Mouse (Mus musculus): ENCODE measurements around the gene Plscr3. TPM values are rescaled to one million over a fixed set of nuclear protein-coding genes. Genes with fewer than 3 reads are reported as not detected.

The Plscr3 gene
- polyA plus RNA-seq, 1 experiment from 2014 or later = 44.3 TPM

- under 1% methylated on average over 60 of the region's 60 CpGs for whole genome bisulfite sequencing
- peak overlapping the region; percentile 70; the same call in 1 of the 2 replicates for H3K27ac ChIP-seq (ENCODE audit: low read depth, low read length)
- peak; percentile 33 for ATAC-seq
- H3K4me3 ChIP-seq (ENCODE audit: low read depth, low read length) = peak overlapping the region; percentile 56
- H3K4me2 ChIP-seq (ENCODE audit: low read length) = peak overlapping the region; percentile 98
- H3K36me3 ChIP-seq (ENCODE audit: control insufficient read depth, insufficient read depth, low read length) = no peaks in the 10 kb centered on the region
- H3K9ac ChIP-seq (ENCODE audit: low read length) = peak overlapping the region; percentile 75
- peak; percentile 76 for DNase-seq (ENCODE audit: low spot score)
- H3K4me1 ChIP-seq (ENCODE audit: control insufficient read depth, insufficient read depth, low read length) = peaks cover 43% of the 10 kb centered on the region
- peaks cover 27% of the 10 kb centered on the region for H3K27me3 ChIP-seq (replicated peaks; ENCODE audit: control insufficient read depth, insufficient read depth, low read length)
- H3K9me3 ChIP-seq (replicated peaks; ENCODE audit: control insufficient read depth, low read length) = no peaks in the 10 kb centered on the region
These were observed 42.2 kb upstream of the Plscr3 start for GRCm38 (mm10) chr11:69803786-69804651.

- no peak overlapping the region; the same call in 1 of the 2 replicates for H3K4me3 ChIP-seq (ENCODE audit: low read depth, low read length)
- H3K9ac ChIP-seq (ENCODE audit: low read length) = peak overlapping the region; percentile 25; the same call in 1 of the 2 replicates
- ATAC-seq = no peak
- peak overlapping the region; percentile 98; the same call in 1 of the 2 replicates for H3K4me2 ChIP-seq (ENCODE audit: low read length)
- no peaks in the 10 kb centered on the region for H3K9me3 ChIP-seq (replicated peaks; ENCODE audit: control insufficient read depth, low read length)
- peak; percentile 20 for DNase-seq (ENCODE audit: low spot score)
- no peaks in the 10 kb centered on the region for H3K36me3 ChIP-seq (ENCODE audit: control insufficient read depth, insufficient read depth, low read length)
- WGBS = 5% methylated on average over 12 of the region's 12 CpGs
- no peak overlapping the region for H3K27ac ChIP-seq (ENCODE audit: low read depth, low read length)
- peaks cover 27% of the 10 kb centered on the region for H3K27me3 ChIP-seq (replicated peaks; ENCODE audit: control insufficient read depth, insufficient read depth, low read length)
- peaks cover 37% of the 10 kb centered on the region for H3K4me1 ChIP-seq (ENCODE audit: control insufficient read depth, insufficient read depth, low read length)
These were observed 41.6 kb upstream of the Plscr3 start for GRCm38 (mm10) chr11:69804652-69804940.

GRCm38 (mm10) chr11:69804972-69805909 lies 40.9 kb upstream of the Plscr3 start, which contains the start of gene Tmem102:
Gene Tmem102, minus strand, starts transcription at chr11:69805624.
- Histone ChIP-seq H3K9ac (ENCODE audit: low read length) (peak within 1 kb of the TSS; percentile 25; the same call in 1 of the 2 replicates), H3K4me2 (ENCODE audit: low read length) (peak within 1 kb of the TSS; percentile 98; the same call in 1 of the 2 replicates), H3K9me3 (replicated peaks; ENCODE audit: control insufficient read depth, low read length) (no peaks in the 10 kb centered on the region), H3K4me3 (ENCODE audit: low read depth, low read length) (no peak within 1 kb of the TSS; the same call in 1 of the 2 replicates), H3K36me3 (ENCODE audit: control insufficient read depth, insufficient read depth, low read length) (no peaks in the 10 kb centered on the region), H3K27ac (ENCODE audit: low read depth, low read length) (no peak within 1 kb of the TSS), H3K27me3 (replicated peaks; ENCODE audit: control insufficient read depth, insufficient read depth, low read length) (peaks cover 27% of the 10 kb centered on the region), H3K4me1 (ENCODE audit: control insufficient read depth, insufficient read depth, low read length) (peaks cover 31% of the 10 kb centered on the region)
- ATAC-seq (no peak), DNase-seq (ENCODE audit: low spot score) (no peak)
- 5% methylated on average over 29 of the region's 29 CpGs for WGBS

- WGBS = 81% methylated on average over 4 of the region's 4 CpGs
- no peak for ATAC-seq
- H3K9ac ChIP-seq (ENCODE audit: low read length) = no peak overlapping the region
These were observed 39.8 kb upstream of the Plscr3 start for GRCm38 (mm10) chr11:69806378-69806777.

GRCm38 (mm10) chr11:69807641-69808040 lies 38.5 kb upstream of the Plscr3 start:
- DNase-seq (ENCODE audit: low spot score) = no peak
- Histone ChIP-seq H3K9me3 (replicated peaks; ENCODE audit: control insufficient read depth, low read length) (no peaks in the 10 kb centered on the region), H3K27me3 (replicated peaks; ENCODE audit: control insufficient read depth, insufficient read depth, low read length) (peaks cover 22% of the 10 kb centered on the region), H3K9ac (ENCODE audit: low read length) (no peak overlapping the region), H3K4me2 (ENCODE audit: low read length) (no peak overlapping the region), H3K36me3 (ENCODE audit: control insufficient read depth, insufficient read depth, low read length) (no peaks in the 10 kb centered on the region), H3K4me1 (ENCODE audit: control insufficient read depth, insufficient read depth, low read length) (peaks cover 20% of the 10 kb centered on the region), H3K27ac (ENCODE audit: low read depth, low read length) (no peak overlapping the region), H3K4me3 (ENCODE audit: low read depth, low read length) (no peak overlapping the region)
- WGBS = 94% methylated on average over 2 of the region's 2 CpGs
- ATAC-seq = no peak

More at GRCm38 (mm10) chr11:69806378-69806777, 39.8 kb upstream of the Plscr3 start:
- no peaks in the 10 kb centered on the region for H3K9me3 ChIP-seq (replicated peaks; ENCODE audit: control insufficient read depth, low read length)
- peaks cover 26% of the 10 kb centered on the region for H3K4me1 ChIP-seq (ENCODE audit: control insufficient read depth, insufficient read depth, low read length)
- H3K36me3 ChIP-seq (ENCODE audit: control insufficient read depth, insufficient read depth, low read length) = no peaks in the 10 kb centered on the region
- H3K27ac ChIP-seq (ENCODE audit: low read depth, low read length) = no peak overlapping the region
- no peak overlapping the region for H3K4me2 ChIP-seq (ENCODE audit: low read length)
- no peak for DNase-seq (ENCODE audit: low spot score)
- peaks cover 27% of the 10 kb centered on the region for H3K27me3 ChIP-seq (replicated peaks; ENCODE audit: control insufficient read depth, insufficient read depth, low read length)
- no peak overlapping the region for H3K4me3 ChIP-seq (ENCODE audit: low read depth, low read length)

- H3K9me3 ChIP-seq (replicated peaks; ENCODE audit: control insufficient read depth, low read length) = no peaks in the 10 kb centered on the region
- H3K36me3 ChIP-seq (ENCODE audit: control insufficient read depth, insufficient read depth, low read length) = no peaks in the 10 kb centered on the region
- H3K4me3 ChIP-seq (ENCODE audit: low read depth, low read length) = no peak overlapping the region
- ATAC-seq (no peak), DNase-seq (ENCODE audit: low spot score) (no peak)
- no peak overlapping the region for H3K27ac ChIP-seq (ENCODE audit: low read depth, low read length)
- no peaks in the 10 kb centered on the region for H3K4me1 ChIP-seq (ENCODE audit: control insufficient read depth, insufficient read depth, low read length)
- no peak overlapping the region for H3K4me2 ChIP-seq (ENCODE audit: low read length)
- peaks cover 10% of the 10 kb centered on the region for H3K27me3 ChIP-seq (replicated peaks; ENCODE audit: control insufficient read depth, insufficient read depth, low read length)
- H3K9ac ChIP-seq (ENCODE audit: low read length) = no peak overlapping the region
These were observed 35.9 kb upstream of the Plscr3 start for GRCm38 (mm10) chr11:69810280-69810679.

GRCm38 (mm10) chr11:69815155-69815554 lies 31.0 kb upstream of the Plscr3 start, which contains the start of gene Gm39566:
Gene Gm39566, minus strand, starts transcription at chr11:69815298.
- H3K4me2 ChIP-seq (ENCODE audit: low read length) = no peak within 1 kb of the TSS
- WGBS = 63% methylated on average over 10 of the region's 10 CpGs
- H3K9me3 ChIP-seq (replicated peaks; ENCODE audit: control insufficient read depth, low read length) = no peaks in the 10 kb centered on the region
- ATAC-seq = no peak
- no peak within 1 kb of the TSS for H3K9ac ChIP-seq (ENCODE audit: low read length)
- no peak for DNase-seq (ENCODE audit: low spot score)
- H3K36me3 ChIP-seq (ENCODE audit: control insufficient read depth, insufficient read depth, low read length) = no peaks in the 10 kb centered on the region
- no peak within 1 kb of the TSS for H3K27ac ChIP-seq (ENCODE audit: low read depth, low read length)
- no peak within 1 kb of the TSS for H3K4me3 ChIP-seq (ENCODE audit: low read depth, low read length)
- no peaks in the 10 kb centered on the region for H3K27me3 ChIP-seq (replicated peaks; ENCODE audit: control insufficient read depth, insufficient read depth, low read length)
- no peaks in the 10 kb centered on the region for H3K4me1 ChIP-seq (ENCODE audit: control insufficient read depth, insufficient read depth, low read length)

GRCm38 (mm10) chr11:69816520-69816919 lies 29.7 kb upstream of the Plscr3 start:
- Histone ChIP-seq H3K27ac (ENCODE audit: low read depth, low read length) (no peak overlapping the region), H3K4me2 (ENCODE audit: low read length) (no peak overlapping the region), H3K4me3 (ENCODE audit: low read depth, low read length) (no peak overlapping the region), H3K27me3 (replicated peaks; ENCODE audit: control insufficient read depth, insufficient read depth, low read length) (no peaks in the 10 kb centered on the region), H3K4me1 (ENCODE audit: control insufficient read depth, insufficient read depth, low read length) (no peaks in the 10 kb centered on the region), H3K36me3 (ENCODE audit: control insufficient read depth, insufficient read depth, low read length) (no peaks in the 10 kb centered on the region), H3K9ac (ENCODE audit: low read length) (no peak overlapping the region), H3K9me3 (replicated peaks; ENCODE audit: control insufficient read depth, low read length) (no peaks in the 10 kb centered on the region)
- ATAC-seq (no peak), DNase-seq (ENCODE audit: low spot score) (no peak)
- 93% methylated on average over 12 of the region's 12 CpGs for WGBS

All from forebrain, embryonic 14.5 days (tissue).